Mouse (Mus musculus): ENCODE results near the gene Krt33a.

Gene Krt33a

GRCm38 (mm10) chr11:100016112-100016511 lies at the start of gene Krt33a:
TSS of gene Krt33a (minus strand) at chr11:100016212.
- no peak for DNase-seq (ENCODE audit: low spot score)

DNA sequence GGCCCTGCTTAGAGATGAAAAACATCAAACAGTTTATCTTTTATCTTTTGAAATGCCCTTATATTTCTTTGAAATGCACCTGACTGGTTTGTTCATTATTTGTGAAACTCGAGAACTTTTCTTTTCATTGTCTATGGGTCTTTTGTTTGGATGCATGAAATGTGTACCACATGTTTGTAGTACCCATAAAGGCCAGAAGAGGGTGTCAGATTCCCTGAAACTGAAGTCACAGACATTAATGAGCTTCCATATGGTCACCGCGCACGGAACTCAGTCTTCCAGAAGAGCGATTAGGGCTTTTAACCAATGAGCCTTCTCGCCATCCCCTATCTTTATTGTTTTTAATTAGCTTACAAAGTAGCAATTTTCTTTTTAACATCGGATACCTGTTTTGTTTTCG lies 42.9 kb upstream of the Krt33a start:
- DNase-seq (ENCODE audit: low spot score) = no peak

- DNase-seq (ENCODE audit: low spot score) = no peak
Measured at GRCm38 (mm10) chr11:100055686-100056655, 40.0 kb upstream of the Krt33a start.

- DNase-seq (ENCODE audit: low spot score) = no peak
Measured at GRCm38 (mm10) chr11:100050451-100050850, 34.4 kb upstream of the Krt33a start, which contains the start of gene Krt31. TSS of gene Krt31 (minus strand) at chr11:100050551.

GRCm38 (mm10) chr11:100047193-100047592 lies 31.2 kb upstream of the Krt33a start:
- no peak for DNase-seq (ENCODE audit: low spot score)

DNA sequence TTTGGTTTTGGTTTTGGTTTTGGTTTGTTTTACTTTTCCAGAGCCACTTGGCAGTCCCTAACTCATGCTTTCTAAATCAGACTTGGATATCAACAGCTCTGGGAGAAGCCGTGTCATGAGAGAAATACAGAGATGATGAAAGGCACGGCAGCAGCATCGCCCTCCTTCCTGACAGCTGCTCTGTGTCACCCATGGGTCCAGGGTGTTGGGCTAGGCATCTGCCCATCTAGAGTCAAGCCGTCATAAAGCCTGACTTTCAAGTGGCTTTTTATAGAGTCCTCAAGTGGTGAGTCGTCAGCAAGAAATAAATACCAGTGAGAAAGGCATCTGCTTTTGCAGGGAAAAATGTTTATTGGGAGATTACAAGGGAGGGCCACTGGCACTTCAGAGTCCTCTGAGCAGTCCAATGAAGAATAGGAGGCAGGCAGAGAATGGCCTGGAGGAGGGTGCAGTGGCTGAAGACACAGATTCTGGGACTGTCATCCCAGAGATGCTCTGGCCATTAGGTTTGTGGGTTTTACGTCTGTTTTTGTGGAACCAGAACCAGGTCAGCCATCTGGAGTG lies 30.4 kb upstream of the Krt33a start:
- DNase-seq (ENCODE audit: low spot score) = no peak

- DNase-seq (ENCODE audit: low spot score) = no peak
Measured at GRCm38 (mm10) chr11:100041454-100041853, 25.4 kb upstream of the Krt33a start, which contains the start of gene Krt34. TSS of gene Krt34 (minus strand) at chr11:100041554.

GRCm38 (mm10) chr11:100029768-100030167 lies 13.8 kb upstream of the Krt33a start, which contains the start of gene Krt33b:
TSS of gene Krt33b (minus strand) at chr11:100029868.
- DNase-seq (ENCODE audit: low spot score) = no peak

DNA sequence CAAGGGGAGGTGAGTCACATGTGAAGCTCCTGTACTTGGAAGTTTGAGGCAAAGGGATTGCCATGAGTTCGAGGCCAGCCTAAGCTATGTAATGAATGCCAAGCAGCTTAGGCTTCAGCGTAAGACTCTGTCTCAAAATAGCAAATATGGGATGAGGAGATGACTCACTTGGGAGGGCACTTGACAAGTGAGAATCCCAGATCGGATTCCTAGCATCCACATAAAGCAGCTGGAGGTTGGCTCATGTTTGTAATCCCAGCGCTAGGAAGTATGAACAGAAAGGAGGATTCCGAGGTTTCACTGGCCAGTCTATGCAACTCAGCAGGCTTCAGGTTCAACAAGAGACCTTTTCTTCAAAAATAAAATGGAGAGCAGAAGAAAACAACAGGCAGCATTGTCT lies 5.4 kb upstream of the Krt33a start:
- DNase-seq (ENCODE audit: low spot score) = no peak

DNA sequence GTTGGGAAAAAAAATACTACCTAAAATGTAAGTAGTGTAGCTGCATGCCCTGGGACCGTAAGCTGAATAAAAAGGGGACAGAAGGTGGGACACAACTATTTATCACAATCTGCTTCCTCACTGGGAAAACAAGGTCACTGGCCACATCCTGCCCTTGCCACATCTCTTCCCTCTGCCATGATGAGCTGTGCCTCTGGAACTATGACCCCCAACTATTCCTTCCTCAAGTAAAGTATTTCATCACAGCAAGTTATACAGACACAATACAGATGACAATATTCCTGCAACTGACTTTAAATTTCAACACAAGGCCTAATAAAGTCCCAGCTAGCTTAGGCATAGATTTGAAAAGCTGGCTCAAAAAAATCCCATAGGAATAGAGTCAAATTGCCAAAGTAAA lies 3.5 kb upstream of the Krt33a start:
- no peak for DNase-seq (ENCODE audit: low spot score)

DNA sequence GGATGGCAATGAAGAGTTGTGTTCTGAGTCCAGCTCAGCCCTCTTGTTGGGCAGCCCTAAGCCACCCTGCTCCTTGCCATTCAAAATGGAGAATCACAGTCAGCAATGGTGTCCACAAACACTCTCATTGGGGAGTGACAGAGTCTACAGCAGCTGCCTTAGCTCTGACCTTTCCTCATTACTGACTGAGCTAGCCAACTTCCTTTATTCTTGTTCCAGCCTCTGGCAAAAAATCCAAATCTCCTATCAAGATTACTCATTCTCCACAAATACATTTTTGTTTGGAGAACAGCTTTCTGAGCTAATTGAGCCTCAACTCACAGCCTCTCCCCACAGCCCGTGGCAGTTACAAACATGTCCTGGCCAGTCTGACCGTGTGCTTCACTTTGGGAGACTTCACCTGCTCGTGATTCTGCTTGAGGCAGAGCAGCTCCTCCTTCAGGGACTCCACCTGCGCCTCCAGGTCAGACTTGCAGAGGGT lies 2.3 kb downstream of the Krt33a start:
- no peak for DNase-seq (ENCODE audit: low spot score)

- DNase-seq (ENCODE audit: low spot score) = no peak
Measured at GRCm38 (mm10) chr11:100010682-100011081, 5.3 kb downstream of the Krt33a start.

- no peak for DNase-seq (ENCODE audit: low spot score)
Measured at GRCm38 (mm10) chr11:100008336-100008735, 7.7 kb downstream of the Krt33a start.

- DNase-seq (ENCODE audit: low spot score) = no peak
Measured at GRCm38 (mm10) chr11:100006624-100007023, 9.4 kb downstream of the Krt33a start.

DNA sequence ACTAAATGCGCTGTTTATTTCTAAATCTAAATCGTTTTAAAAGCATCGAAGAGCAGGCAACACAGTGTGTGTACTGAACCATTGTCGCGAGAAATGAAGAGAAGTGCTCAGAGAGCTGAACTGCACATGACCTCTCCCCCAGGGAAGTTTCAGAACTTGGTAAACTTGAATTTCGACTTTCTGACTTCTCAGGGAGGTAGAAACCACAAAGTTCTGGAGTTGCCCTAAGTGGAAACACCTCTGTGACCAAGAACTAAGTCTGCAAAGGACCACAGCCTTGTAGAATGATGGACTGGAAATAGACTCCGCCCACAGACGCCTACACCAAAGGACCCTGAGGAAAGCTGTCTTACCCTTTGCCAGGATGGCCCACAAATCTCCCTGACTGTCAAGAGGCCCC lies 10.1 kb downstream of the Krt33a start:
- DNase-seq (ENCODE audit: low spot score) = no peak

GRCm38 (mm10) chr11:100004846-100005245 lies 11.2 kb downstream of the Krt33a start:
- DNase-seq (ENCODE audit: low spot score) = peak; percentile 64

GRCm38 (mm10) chr11:99999091-99999490 lies 16.9 kb downstream of the Krt33a start:
- DNase-seq (ENCODE audit: low spot score) = no peak

DNA sequence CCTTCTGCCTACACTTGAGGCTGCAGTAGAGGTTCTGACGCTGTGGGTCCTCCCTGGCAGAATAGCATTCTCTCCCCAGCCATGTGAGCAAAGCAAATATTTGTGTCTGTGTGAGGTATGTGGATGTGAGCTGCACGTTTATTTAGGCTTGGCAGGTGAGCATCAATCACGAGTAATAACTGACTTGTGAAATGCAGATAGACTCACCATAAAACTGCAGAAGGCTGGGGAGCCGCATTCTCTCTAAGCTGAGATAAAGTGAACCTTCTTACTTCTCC lies 21.7 kb downstream of the Krt33a start:
- DNase-seq (ENCODE audit: low spot score) = peak; percentile 26

- DNase-seq (ENCODE audit: low spot score) = peak; percentile 43
Measured at GRCm38 (mm10) chr11:99993620-99994383, 22.2 kb downstream of the Krt33a start, which contains the start of gene Krtap17-1. TSS of gene Krtap17-1 (minus strand) at chr11:99993994.

GRCm38 (mm10) chr11:99990571-99990970 lies 25.4 kb downstream of the Krt33a start:
- DNase-seq (ENCODE audit: low spot score) = peak; percentile 14

DNA sequence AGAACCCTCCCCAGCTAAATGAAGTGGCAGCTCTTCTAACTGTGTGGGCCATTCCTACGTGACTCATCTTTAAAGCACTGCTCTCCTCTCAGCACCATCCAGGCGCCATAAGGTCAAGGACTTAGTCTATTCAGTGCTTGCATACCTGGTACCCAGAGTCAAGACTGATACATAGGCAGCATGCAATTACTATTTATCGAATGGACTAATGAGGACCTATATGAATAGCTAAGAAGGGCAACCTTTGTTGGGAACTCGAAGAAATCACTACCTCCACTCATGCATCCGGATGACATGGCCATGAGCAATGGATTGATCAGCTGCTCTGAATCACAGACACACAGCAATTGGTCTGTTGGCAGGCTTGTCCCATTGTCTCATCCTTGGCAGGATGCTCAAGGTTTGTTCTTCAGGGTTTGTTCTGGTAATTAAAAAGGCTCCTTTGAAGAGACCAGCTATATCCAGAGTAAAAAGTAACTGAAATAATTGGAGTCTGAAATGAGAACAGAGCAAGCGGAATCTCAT lies 26.1 kb downstream of the Krt33a start:
- peak; percentile 16 for DNase-seq (ENCODE audit: low spot score)

DNA sequence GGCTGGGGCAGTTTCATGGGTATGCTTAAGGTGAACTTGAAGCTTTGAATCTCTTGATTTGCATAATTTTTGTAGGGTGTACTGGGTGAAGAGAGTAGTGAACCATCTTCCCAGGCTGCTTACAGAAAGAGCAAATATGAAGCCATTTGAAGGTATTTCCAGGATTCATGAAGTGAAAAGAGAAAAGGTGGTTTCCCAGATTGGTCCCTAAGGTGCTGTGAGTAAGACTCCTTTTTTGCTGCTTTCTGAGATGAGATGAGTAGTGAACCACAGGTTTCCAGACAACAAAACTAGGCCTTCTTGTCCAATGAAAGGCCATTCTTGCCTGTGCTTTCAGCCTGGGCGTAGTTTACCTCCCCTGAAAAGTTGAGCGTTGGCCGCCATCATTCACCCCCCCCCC lies 27.5 kb downstream of the Krt33a start:
- no peak for DNase-seq (ENCODE audit: low spot score)
